Mouse (Mus musculus) kidney, embryonic 15.5 days (tissue): ENCODE measurements around the gene Pfkp. TPM values are rescaled to one million over a fixed set of nuclear protein-coding genes. Genes with fewer than 3 reads are reported as not detected.

Experiments used
- ATAC-seq: fragments of 200-750 bp; cut with Nextera tagmentation; replicated peaks from 2 replicates; pipeline ENCODE4 v1.8.0; 2017; ENCODE audit warnings: moderate TSS enrichment; ENCODE audit not compliant: low FRiP score
- H3K27ac ChIP-seq: fragments of 300-500 bp; sonication (generic); 2 replicates; pipeline ENCODE4 v1.5.1; 2015; ENCODE audit warnings: mild to moderate bottlenecking, inconsistent platforms
- H3K27me3 ChIP-seq: fragments of 300-500 bp; sonication (generic); 2 replicates; pipeline ENCODE4 v1.6.1; 2015; ENCODE audit warnings: inconsistent platforms
- H3K36me3 ChIP-seq: fragments of 300-500 bp; sonication (generic); 2 replicates; pipeline ENCODE4 v1.6.1; 2015; ENCODE audit warnings: inconsistent platforms
- H3K4me1 ChIP-seq: fragments of 300-500 bp; sonication (generic); 2 replicates; pipeline ENCODE4 v1.6.1; 2015; ENCODE audit warnings: inconsistent platforms
- H3K4me2 ChIP-seq: fragments of 300-500 bp; sonication (generic); 2 replicates; pipeline ENCODE4 v1.6.1; 2015; ENCODE audit warnings: moderate library complexity, mild to moderate bottlenecking, inconsistent platforms
- H3K4me3 ChIP-seq: fragments of 300-500 bp; sonication (generic); replicated peaks from 2 replicates; pipeline ENCODE4 v1.5.1; 2015; ENCODE audit warnings: mild to moderate bottlenecking, inconsistent platforms
- H3K9ac ChIP-seq: fragments of 300-500 bp; sonication (generic); 2 replicates; pipeline ENCODE4 v1.6.1; 2015; ENCODE audit warnings: mild to moderate bottlenecking, inconsistent platforms
- H3K9me3 ChIP-seq: fragments of 300-500 bp; sonication (generic); replicated peaks from 2 replicates; pipeline ENCODE4 v1.6.1; 2016; ENCODE audit warnings: inconsistent platforms
- WGBS: fragments of 180-500 bp; shearing (Covaris S2); methylation state at CpG from one replicate; pipeline ENCODE4 v1.1.7; 2015; ENCODE audit warnings: mixed read lengths; 5-methylcytosine and 5-hydroxymethylcytosine counted together
- polyA plus RNA-seq: library from polyadenylated mRNA; unstranded; fragments of >200 nt; fragmentation: Nextera tagmentation; extraction: Ambion mirVana; gene quantifications from 2 replicates; pipeline ENCODE4 v1.2.1, GENCODE M21; 2015

The Pfkp gene
- polyA plus RNA-seq, result 25.6 and 28.3 TPM in 2 replicates

DNA sequence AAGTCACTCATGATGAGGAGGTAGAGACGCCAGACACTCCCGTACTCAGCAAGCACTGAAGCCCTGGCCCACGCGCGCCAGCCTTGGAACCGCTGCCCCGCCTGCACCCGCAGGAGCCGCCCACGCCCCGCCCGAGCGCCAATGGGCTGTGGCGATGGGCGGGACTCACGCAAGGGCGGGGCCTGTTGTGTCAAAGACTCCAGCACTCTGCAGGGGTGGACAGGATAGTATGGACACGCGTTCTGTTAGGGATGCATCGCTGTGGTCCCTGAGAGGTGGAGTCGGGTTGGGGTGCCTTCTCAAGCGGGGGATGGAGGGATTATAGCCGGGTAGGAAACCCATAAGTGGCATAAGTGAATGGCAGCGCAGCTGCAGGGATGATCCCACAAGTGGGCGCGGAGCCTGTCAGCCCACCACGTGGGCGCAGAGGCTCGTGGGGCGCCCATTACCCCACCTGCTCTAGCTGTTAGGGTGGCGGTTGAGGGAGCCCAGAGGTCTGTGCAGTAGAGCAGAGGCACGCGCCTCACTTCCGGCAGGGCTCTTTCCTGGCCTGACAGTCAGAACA, at the start of gene Pfkp:
Gene Pfkp, minus strand, starts transcription at position 109 of the 565 bp plus-strand sequence.
- Histone ChIP-seq H3K27ac (no peak within 1 kb of the TSS), H3K9ac (peak within 1 kb of the TSS; percentile 50), H3K36me3 (no peaks in the 10 kb centered on the region), H3K4me1 (peaks cover 22% of the 10 kb centered on the region), H3K27me3 (no peaks in the 10 kb centered on the region; the same call in 1 of the 2 replicates), H3K4me2 (peak within 1 kb of the TSS; percentile 100), H3K9me3 (no peaks in the 10 kb centered on the region), H3K4me3 (peak within 1 kb of the TSS; percentile 63)
- WGBS, result 3% methylated on average over 34 of the region's 34 CpGs
- ATAC-seq, result peak; percentile 98

- Histone ChIP-seq H3K4me2 (no peak overlapping the region), H3K4me3 (no peak overlapping the region), H3K27me3 (no peaks in the 10 kb centered on the region), H3K27ac (no peak overlapping the region), H3K4me1 (no peaks in the 10 kb centered on the region), H3K9me3 (no peaks in the 10 kb centered on the region), H3K9ac (no peak overlapping the region), H3K36me3 (no peaks in the 10 kb centered on the region)
- ATAC-seq, result no peak
- WGBS, result 65% methylated on average over 3 of the region's 3 CpGs
Measured at GRCm38 (mm10) chr13:6690607-6691006, 42.0 kb upstream of the Pfkp start.

GRCm38 (mm10) chr13:6689962-6690361, 41.4 kb upstream of the Pfkp start:
- Histone ChIP-seq H3K9me3 (no peaks in the 10 kb centered on the region), H3K9ac (no peak overlapping the region), H3K36me3 (no peaks in the 10 kb centered on the region), H3K27ac (no peak overlapping the region), H3K4me2 (no peak overlapping the region), H3K4me1 (no peaks in the 10 kb centered on the region), H3K4me3 (no peak overlapping the region), H3K27me3 (no peaks in the 10 kb centered on the region)
- WGBS, result 68% methylated on average over 4 of the region's 4 CpGs
- peak; percentile 68 for ATAC-seq

- Histone ChIP-seq H3K9ac (no peak overlapping the region), H3K36me3 (no peaks in the 10 kb centered on the region), H3K27ac (no peak overlapping the region), H3K27me3 (no peaks in the 10 kb centered on the region), H3K4me3 (no peak overlapping the region), H3K4me2 (no peak overlapping the region), H3K9me3 (no peaks in the 10 kb centered on the region), H3K4me1 (no peaks in the 10 kb centered on the region)
- peak; percentile 61; the same call in 1 of the 2 replicates for ATAC-seq
- WGBS, result 51% methylated on average over 7 of the region's 7 CpGs
Measured at GRCm38 (mm10) chr13:6688790-6689433, 40.3 kb upstream of the Pfkp start.

- Histone ChIP-seq H3K4me2 (no peak overlapping the region), H3K4me3 (no peak overlapping the region), H3K36me3 (no peaks in the 10 kb centered on the region), H3K9ac (no peak overlapping the region), H3K9me3 (no peaks in the 10 kb centered on the region), H3K4me1 (no peaks in the 10 kb centered on the region), H3K27ac (no peak overlapping the region), H3K27me3 (no peaks in the 10 kb centered on the region)
- 64% methylated on average over 4 of the region's 4 CpGs for WGBS
- ATAC-seq, result no peak
Measured at GRCm38 (mm10) chr13:6666887-6667286, 18.3 kb upstream of the Pfkp start.

GRCm38 (mm10) chr13:6665506-6665905, 16.9 kb upstream of the Pfkp start:
- Histone ChIP-seq H3K36me3 (no peaks in the 10 kb centered on the region), H3K27me3 (no peaks in the 10 kb centered on the region), H3K27ac (no peak overlapping the region), H3K4me2 (no peak overlapping the region), H3K4me1 (no peaks in the 10 kb centered on the region), H3K4me3 (no peak overlapping the region), H3K9me3 (no peaks in the 10 kb centered on the region), H3K9ac (no peak overlapping the region)
- WGBS, result 59% methylated on average over 1 of the region's 1 CpGs
- no peak for ATAC-seq

DNA sequence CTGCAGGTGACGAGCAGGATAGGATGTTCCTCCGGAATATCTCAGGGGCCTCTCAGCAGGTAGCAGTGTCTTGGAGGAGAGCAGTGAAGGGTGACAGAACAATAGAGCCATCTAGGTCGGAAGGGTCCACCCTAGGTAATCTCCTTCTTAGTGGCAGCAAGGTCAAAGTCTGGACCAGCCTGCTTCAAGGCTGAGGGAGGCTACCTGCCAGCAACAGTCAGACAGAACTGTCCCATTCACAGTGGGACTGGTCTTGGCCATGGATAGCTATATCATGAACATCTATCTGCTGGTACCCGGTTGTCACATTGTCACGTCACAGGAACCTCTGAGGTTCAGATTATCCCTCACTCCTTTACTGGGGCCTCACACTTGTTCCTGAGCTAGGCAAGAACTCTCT, 15.6 kb upstream of the Pfkp start:
- Histone ChIP-seq H3K4me1 (no peaks in the 10 kb centered on the region), H3K4me3 (no peak overlapping the region), H3K27me3 (no peaks in the 10 kb centered on the region), H3K36me3 (no peaks in the 10 kb centered on the region), H3K9me3 (no peaks in the 10 kb centered on the region), H3K9ac (no peak overlapping the region), H3K4me2 (no peak overlapping the region), H3K27ac (no peak overlapping the region)
- WGBS, result 81% methylated on average over 5 of the region's 5 CpGs
- no peak for ATAC-seq

- Histone ChIP-seq H3K9me3 (no peaks in the 10 kb centered on the region), H3K4me1 (no peaks in the 10 kb centered on the region), H3K4me2 (no peak overlapping the region), H3K27ac (no peak overlapping the region), H3K4me3 (no peak overlapping the region), H3K36me3 (no peaks in the 10 kb centered on the region), H3K9ac (no peak overlapping the region), H3K27me3 (no peaks in the 10 kb centered on the region)
- no peak for ATAC-seq
- WGBS, result 81% methylated on average over 6 of the region's 6 CpGs
Measured at GRCm38 (mm10) chr13:6659314-6659713, 10.7 kb upstream of the Pfkp start.

DNA sequence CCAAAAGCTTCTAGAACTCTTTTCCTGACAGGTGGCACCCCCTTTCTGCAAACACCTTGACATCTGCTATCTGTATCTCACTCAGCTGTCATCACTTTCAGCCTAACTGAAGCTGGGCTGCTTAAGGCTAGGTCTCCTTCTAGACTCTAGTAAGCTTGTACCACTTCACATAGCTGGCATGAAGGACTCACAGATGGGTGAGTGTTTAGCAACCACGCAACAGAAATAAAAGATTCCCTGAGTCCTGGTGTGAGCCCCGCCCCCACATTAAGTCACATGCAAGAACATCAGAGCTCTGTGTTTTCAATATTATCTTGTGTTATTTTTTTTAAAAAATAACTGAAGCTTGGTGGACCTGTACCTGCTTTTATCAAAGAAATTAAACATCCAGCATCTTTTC, 8.7 kb upstream of the Pfkp start:
- no peaks in the 10 kb centered on the region for H3K36me3 ChIP-seq
- 87% methylated on average over 2 of the region's 2 CpGs for whole genome bisulfite sequencing
- ATAC-seq, result no peak
- no peak overlapping the region for H3K4me2 ChIP-seq
- H3K4me3 ChIP-seq, result no peak overlapping the region
- no peaks in the 10 kb centered on the region for H3K9me3 ChIP-seq
- no peak overlapping the region for H3K9ac ChIP-seq
- H3K27ac ChIP-seq, result no peak overlapping the region
- no peaks in the 10 kb centered on the region for H3K27me3 ChIP-seq
- no peaks in the 10 kb centered on the region for H3K4me1 ChIP-seq

GRCm38 (mm10) chr13:6649542-6649941, 965 bp upstream of the Pfkp start:
- no peak overlapping the region for H3K27ac ChIP-seq
- peaks cover 22% of the 10 kb centered on the region for H3K4me1 ChIP-seq
- H3K36me3 ChIP-seq, result no peaks in the 10 kb centered on the region
- no peak overlapping the region for H3K4me3 ChIP-seq
- no peaks in the 10 kb centered on the region; the same call in 1 of the 2 replicates for H3K27me3 ChIP-seq
- WGBS, result 76% methylated on average over 3 of the region's 3 CpGs
- H3K9ac ChIP-seq, result no peak overlapping the region
- H3K4me2 ChIP-seq, result no peak overlapping the region
- ATAC-seq, result no peak
- H3K9me3 ChIP-seq, result no peaks in the 10 kb centered on the region

DNA sequence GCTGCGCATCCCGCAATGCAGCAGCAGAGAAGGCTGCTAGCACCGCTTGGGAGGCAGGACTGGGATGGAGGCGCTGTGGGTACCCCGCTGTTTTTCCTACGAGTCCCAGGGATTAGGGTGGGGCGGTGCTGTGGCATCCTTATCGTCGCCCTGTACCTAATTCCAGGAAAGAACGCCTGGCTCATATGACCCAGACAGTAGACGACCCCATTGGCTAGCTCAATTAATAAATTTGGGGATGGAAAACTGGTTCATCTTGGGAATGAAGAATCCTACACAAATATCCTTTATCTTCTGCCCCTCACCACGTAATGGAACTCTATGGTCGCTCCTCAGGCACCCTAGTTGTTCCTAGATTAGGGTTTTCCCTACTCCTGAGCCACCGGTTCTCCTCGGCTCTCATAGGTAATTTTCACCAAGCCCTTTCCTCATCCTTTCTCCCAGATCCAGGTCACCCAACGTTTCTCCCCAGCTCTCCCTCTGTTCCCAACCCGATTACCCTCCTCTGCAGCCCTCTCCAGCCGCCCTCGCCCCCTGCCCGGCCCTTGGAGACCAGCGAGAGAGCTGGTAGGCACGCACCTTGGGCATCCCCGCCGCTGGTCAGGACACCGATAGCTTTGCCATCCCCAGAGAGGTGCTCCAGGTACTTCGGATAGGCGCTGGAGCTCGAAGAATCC, 447 bp downstream of the Pfkp start:
- H3K4me2 ChIP-seq, result peak overlapping the region; percentile 100
- H3K27ac ChIP-seq, result no peak overlapping the region
- H3K9ac ChIP-seq, result peak overlapping the region; percentile 42
- H3K4me1 ChIP-seq, result peaks cover 22% of the 10 kb centered on the region
- H3K27me3 ChIP-seq, result no peaks in the 10 kb centered on the region; the same call in 1 of the 2 replicates
- H3K9me3 ChIP-seq, result no peaks in the 10 kb centered on the region
- peak overlapping the region; percentile 63 for H3K4me3 ChIP-seq
- peak; percentile 33 for ATAC-seq
- H3K36me3 ChIP-seq, result no peaks in the 10 kb centered on the region
- under 1% methylated on average over 28 of the region's 28 CpGs for WGBS
